Mouse (Mus musculus): ENCODE measurements around the gene Tent5c.
"Not testable (repeated sequence)": the region's sequence is repeated elsewhere in the genome, so short reads cannot be mapped to it uniquely, and the experiment has no call there.

Tent5c gene

DNA sequence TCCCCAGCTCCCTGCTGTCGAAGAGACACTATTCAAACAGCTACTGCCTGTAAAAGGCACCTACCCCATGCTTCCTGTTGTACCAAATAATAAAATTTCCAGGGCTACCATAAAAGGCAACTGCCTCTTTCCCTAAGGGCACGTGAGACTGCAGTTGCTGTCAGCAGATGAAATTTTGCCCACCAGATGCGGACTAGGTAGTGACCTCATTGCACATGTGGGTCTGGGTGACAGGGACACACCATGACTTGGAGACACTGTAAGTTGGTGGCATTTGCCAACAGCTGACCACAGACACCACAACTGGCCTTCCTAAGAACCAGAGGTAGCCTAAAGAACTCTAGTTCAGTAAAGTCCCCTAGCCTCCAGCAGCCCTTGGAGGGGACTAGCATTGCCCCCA lies 50.0 kb downstream of the Tent5c start:
- DNase-seq (ENCODE audit: low read depth), result no peak

GRCm38 (mm10) chr3:100438461-100439002 lies 50.6 kb downstream of the Tent5c start:
- DNase-seq (ENCODE audit: low read depth), result no peak

DNA sequence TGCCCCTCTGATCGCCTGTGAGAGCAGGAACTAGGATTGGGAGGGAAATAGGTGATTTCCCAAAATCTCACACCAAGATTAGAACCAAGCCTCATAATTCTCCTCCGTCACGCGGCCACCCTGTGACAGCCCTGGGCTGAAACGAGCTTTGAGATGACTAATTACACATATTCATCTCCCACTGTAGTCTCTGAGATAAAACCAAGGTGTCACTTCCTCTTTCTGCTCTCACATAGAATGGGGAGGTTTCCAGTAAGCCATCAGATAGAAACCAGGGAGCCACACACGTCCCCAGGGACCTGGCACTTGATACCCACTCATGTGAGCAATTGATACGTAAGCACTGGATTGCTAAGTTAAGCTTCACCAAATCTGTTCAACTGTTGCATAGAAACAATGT lies 52.4 kb downstream of the Tent5c start:
- peak; percentile 53 for DNase-seq (ENCODE audit: low read depth)

DNA sequence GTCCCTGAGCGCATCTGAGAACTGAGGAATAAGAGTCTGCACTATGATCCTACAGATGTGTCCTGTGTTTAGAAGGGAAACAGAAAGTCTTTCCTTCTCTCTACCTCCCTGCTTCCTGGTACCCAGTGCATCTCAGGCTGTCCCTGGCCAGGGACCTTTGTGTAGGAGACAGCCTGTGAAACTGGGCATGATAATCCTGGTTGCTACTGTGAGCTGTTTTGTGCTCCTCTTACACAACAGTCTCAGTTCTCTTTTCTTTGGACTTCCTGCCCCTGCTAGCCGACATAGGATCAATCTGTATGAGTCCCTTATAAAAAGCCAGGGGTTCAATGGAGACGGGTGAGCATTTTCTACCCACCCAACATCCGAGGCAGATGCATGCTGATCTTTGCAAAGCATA lies 57.4 kb downstream of the Tent5c start:
- no peak for DNase-seq (ENCODE audit: low read depth)

DNA sequence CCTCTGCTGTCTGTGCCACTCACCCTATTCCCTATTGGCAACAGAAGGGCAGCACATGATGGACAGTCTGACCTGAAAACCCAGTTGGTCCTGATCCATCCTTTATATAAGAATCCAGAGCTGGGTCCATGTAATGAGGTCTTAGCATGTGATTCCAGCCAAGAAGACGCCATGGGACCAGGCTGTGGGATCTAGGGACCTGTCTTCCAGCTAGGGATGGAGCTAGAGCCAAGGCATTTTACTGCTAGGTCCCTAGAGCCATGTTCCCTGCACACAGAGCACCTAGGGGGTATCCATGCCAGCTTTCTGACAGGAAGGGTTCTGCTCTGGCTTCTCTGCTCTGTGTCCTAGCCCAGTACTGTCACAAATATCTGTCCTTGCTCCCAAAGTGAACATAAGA lies 58.4 kb downstream of the Tent5c start:
- DNase-seq (ENCODE audit: low read depth), result no peak

- no peak for DNase-seq (ENCODE audit: low read depth)
Measured at GRCm38 (mm10) chr3:100430101-100430500, 59.0 kb downstream of the Tent5c start.

- DNase-seq (ENCODE audit: low read depth), result no peak
Measured at GRCm38 (mm10) chr3:100429667-100430066, 59.5 kb downstream of the Tent5c start.

DNA sequence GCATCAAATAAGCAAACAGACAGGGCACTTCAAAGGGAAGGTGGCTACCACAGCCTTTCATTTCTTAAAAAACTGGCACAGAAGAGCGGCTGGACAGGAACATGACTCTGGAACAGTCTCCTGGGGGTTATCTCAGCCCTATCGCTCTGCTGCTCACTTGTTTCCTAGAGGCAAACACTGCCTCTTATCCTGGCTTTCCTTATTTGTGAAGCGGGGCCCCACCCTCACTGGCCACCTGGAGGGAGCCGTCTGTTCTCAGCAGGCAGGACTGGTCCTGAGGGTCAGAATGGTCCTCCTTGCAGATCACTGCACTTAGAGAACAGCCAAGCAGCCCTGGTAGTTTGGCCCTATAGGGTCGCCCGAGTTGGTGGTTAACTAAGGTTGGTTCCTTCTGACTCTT lies 61.6 kb downstream of the Tent5c start:
- no peak for DNase-seq (ENCODE audit: low read depth)

DNA sequence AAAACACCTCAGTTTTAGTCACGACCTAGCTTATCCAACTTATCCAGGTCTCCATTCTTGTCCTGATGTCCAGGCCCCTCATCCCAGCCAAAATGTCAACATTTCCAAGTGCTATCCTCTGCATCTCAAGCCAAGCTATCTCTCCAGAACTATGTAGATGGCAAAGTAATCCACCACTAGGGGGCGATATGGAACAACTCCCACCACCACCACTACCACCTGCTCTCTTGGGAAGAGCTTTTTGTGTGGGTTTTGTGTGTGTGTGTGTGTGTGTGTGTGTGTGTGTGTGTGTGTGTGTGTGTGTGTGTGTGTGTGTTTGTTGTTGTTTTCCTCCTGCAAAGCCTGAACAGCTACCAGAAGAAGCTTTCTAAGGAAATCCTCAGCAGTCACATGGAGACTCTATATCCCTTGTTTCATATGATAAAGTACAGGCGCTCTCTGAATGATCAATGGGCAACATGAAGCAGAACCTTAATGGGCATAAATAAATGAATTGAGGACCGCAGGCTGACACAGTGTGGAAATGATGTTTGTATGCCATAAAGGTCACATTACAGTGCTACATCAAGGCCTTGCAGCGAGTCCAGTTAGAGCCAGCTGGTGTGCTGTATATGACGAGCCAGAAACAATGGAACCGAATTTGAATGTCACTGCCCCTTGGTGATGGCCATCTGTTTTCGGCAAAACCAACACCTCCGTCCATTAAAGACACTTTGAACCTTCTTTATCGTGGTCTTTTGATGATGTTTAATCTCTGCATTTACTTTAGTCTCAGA lies 66.5 kb downstream of the Tent5c start:
- peak; percentile 86 for DNase-seq (ENCODE audit: low read depth)

DNA sequence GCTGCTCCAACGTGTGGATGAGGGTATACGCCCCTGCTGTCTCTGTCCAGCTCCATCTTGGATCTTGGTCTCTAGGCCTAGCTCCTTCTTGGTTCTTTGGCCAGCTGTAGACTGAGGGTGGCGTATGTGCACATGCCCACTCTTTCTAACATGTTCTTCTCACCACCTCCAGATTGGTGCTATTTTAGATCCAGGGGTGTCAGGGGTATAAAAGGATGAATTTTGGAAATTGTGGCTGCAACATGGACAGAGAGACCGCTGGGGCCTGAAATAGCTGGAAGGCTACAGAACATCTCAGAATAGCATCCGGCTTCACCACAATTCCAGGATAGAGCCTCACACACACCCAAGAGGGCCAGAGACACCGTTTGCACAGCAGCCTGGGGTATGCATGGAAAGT lies 67.8 kb downstream of the Tent5c start:
- DNase-seq (ENCODE audit: low read depth), result no peak

DNA sequence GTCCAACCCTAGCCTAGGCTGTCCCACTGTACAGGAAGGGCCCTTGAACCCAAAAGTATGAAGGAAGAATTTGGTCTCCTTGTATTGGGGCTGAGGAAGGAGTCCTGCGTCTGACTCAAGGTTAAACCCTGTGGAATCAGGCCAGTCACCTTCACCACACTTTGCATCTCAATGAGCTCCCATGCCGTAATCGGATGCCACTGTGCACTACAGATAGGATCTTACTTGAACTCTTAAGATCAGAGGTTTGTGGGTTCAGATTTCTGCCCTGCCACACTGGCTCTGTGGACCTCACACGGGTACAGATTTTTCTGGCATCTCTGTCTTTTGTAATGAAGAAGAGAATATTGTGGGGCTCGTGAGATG lies 68.5 kb downstream of the Tent5c start:
- DNase-seq (ENCODE audit: low read depth), result no peak

- DNase-seq (ENCODE audit: low read depth), result no peak
Measured at GRCm38 (mm10) chr3:100419962-100420690, 69.0 kb downstream of the Tent5c start.

GRCm38 (mm10) chr3:100418387-100418786 lies 70.7 kb downstream of the Tent5c start:
- no peak for DNase-seq (ENCODE audit: low read depth)

- no peak for DNase-seq (ENCODE audit: low read depth)
Measured at GRCm38 (mm10) chr3:100417772-100418311, 71.3 kb downstream of the Tent5c start.

GRCm38 (mm10) chr3:100415671-100416070 lies 73.5 kb downstream of the Tent5c start:
- no peak for DNase-seq (ENCODE audit: low read depth)

DNA sequence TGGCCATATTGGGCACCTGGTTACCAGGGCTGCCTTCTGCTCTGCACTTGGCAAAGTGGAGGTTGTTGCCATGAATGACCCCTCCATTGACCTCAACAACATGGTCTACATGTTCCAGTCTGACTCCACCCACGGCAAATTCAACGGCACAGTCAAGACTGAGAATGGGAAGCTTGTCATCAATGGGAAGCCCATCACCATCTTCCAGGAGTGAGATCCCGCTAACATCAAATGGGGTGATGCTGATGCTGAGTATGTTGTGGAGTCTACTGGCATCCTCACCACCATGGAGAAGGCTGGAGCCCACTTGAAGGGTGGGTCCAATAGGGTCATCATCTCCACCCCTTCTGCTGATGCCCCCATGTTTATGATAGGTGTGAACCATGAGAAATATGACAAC lies 75.5 kb downstream of the Tent5c start:
- not testable (repeated sequence) for DNase-seq (ENCODE audit: low read depth)

- DNase-seq (ENCODE audit: low read depth), result no peak
Measured at GRCm38 (mm10) chr3:100411945-100412344, 77.2 kb downstream of the Tent5c start.

- no peak for DNase-seq (ENCODE audit: low read depth)
Measured at GRCm38 (mm10) chr3:100409280-100409679, 79.8 kb downstream of the Tent5c start.

DNA sequence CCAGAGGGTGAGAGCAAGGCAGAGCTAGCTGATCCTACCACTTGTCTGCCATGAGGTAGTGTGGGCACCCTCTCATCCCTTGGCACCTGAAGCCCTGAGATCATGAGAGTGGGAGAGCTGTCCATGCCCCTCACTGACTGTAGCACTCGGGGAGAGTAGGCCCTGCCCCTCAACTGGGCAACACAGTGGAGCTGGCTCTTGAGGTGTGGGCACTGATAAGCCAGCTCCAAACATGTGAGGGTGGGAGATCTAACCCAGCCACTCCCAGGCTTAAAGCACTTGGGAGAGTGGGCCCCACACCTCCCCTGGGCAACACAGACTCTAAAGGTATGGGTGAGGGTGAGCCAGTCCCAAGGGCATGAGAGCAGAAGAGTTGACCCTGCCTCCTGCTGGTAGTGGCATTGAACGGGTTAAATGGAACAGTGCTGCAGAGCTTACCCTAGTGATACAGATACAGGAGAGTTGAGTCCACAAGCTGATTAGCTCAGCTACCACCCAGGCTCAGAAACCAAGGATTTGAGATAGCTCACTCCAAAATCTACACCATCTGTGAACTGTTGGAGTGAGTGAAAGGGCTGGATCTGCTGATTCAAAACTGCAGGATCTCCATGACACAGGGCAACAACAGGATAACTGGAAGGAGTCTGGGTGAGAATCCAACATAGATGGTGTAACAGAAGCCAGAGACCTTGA lies 80.6 kb downstream of the Tent5c start:
- DNase-seq (ENCODE audit: low read depth), result no peak

DNA sequence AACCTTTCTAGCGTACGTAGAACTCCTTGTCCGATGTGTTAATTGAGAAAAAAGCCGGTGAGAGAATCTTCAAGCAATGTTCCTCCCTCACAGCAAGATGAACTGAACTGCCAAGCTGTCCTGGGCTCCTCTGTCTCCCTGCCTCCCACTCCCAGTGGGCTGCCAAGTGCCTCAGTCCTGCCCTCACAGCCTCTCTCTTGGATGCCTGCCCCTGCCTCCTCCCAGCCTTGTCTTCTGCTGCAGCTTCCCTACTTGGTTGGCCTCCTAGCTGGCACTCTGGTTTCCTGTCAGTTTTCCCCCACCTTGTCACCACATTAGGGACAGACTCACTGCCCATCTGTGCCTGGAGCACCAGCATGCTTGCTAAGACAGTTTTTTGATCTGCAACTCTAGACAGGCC lies 86.5 kb downstream of the Tent5c start:
- DNase-seq (ENCODE audit: low read depth), result no peak
